Mouse (Mus musculus): ENCODE results near the gene Gsx2. TPM values are rescaled to one million over a fixed set of nuclear protein-coding genes. Genes with fewer than 3 reads are reported as not detected.

Gsx2 gene
- polyA plus RNA-seq, 1 experiment from 2014 or later: 0.18 TPM

Other genes starting within 250 kb of the Gsx2 start
- 24.0 and 26.5 TPM in 2 replicates for gene Chic2, start 30.8 kb upstream of the Gsx2 start, polyA plus RNA-seq (2015; fragmentation: Nextera tagmentation; extraction: Ambion mirVana)
- gene Pdgfra, start 76.7 kb downstream of the Gsx2 start, polyA plus RNA-seq (2015; fragmentation: Nextera tagmentation; extraction: Ambion mirVana): 20.8 and 22.1 TPM in 2 replicates